Mouse (Mus musculus) bone marrow, adult 2 months (tissue): ENCODE measurements around the gene Fcgr2b.

Experiments
- CTCF ChIP-seq: fragments of 200-500 bp; IDR thresholded peaks from 2 replicates; pipeline ENCODE4 v1.5.1; 2011; ENCODE audit warnings: low read length, control low read depth; ENCODE audit not compliant: control insufficient read depth, insufficient read depth
- POLR2A ChIP-seq: fragments of 200-500 bp; IDR thresholded peaks from 2 replicates; pipeline ENCODE4 v1.6.1; 2011; ENCODE audit warnings: low read depth, mild to moderate bottlenecking, control low read depth, low read length, borderline replicate concordance; ENCODE audit not compliant: control insufficient read depth

- no peak for TF ChIP-seq POLR2A
- peak; percentile 83 for TF ChIP-seq CTCF
These were observed 20.4 kb upstream of the Fcgr2b start for GRCm38 (mm10) chr1:170996753-170997152.
